ENCODE assay signal across 24 mouse cellular contexts in genomic region chr11:76630023-76630422, GRCm38 (mm10). TPM values are rescaled to one million over a fixed set of nuclear protein-coding genes. Genes with fewer than 3 reads are reported as not detected.
A peak's percentile ranks its signal among the peaks of the same experiment; 100 is the strongest.
DNase-seq lines count a peak whose midpoint lies in the region; ATAC-seq and TF ChIP-seq lines count a peak whose summit lies in the region.
"Had no signal": no experiment of that assay in that cellular context is flagged by ENCODE, and none has a peak within 500 bp of the region (broad histone marks: within the 10 kb centered on the region; RNA-seq: fewer than 3 reads in every experiment).

No protein-coding gene starts in this region.

- 14% methylated on average over 2 of the region's 2 CpGs for WGBS in kidney, embryonic 14.5 days
- 24% methylated on average over 2 of the region's 2 CpGs for WGBS in lung, embryonic 14.5 days

- no peaks in the 10 kb centered on the region for H3K36me3 ChIP-seq in kidney, embryonic 14.5 days (ENCODE audit: control insufficient read depth, insufficient read depth, low read length)
- no peaks in the 10 kb centered on the region for H3K36me3 ChIP-seq in lung, embryonic 14.5 days (ENCODE audit: insufficient read depth)
- H3K36me3 ChIP-seq: heart, embryonic 13.5 days had no signal

- DNase-seq in kidney, adult 8-10 months, result no peak
- DNase-seq in lung, embryonic 14.5 days, result no peak
- no peak for DNase-seq in lung, adult 18-20 months
- DNase-seq in 416B (ENCODE audit: low read depth), result peak; percentile 18
- no peak for DNase-seq in frontal cortex, postnatal 14 days (ENCODE audit: low spot score in 2 of 2)
- DNase-seq: adrenal gland, postnatal 14 days; cerebellum, adult 11-12 months; cerebellum, adult 9-10 months; cerebellum, postnatal 25 days; forebrain, postnatal 0 days; gastrocnemius, adult 2 months; gastrocnemius, postnatal 25 days; heart, postnatal 36 days had no signal

- H3K27ac ChIP-seq in kidney, embryonic 14.5 days (ENCODE audit: low read depth, low read length), result 0 out of 2 replicates have a peak overlapping the region, but pooled peaks have one; percentile 3
- H3K27ac ChIP-seq in lung, embryonic 14.5 days (ENCODE audit: low read depth), result peak overlapping the region; percentile 42; the same call in 1 of the 2 replicates
- H3K27ac ChIP-seq: forebrain, embryonic 13.5 days; gastrocnemius, adult 2 months; heart, embryonic 13.5 days had no signal

- no peak overlapping the region for H3K9ac ChIP-seq in kidney, embryonic 14.5 days (ENCODE audit: low read depth, low read length)
- no peak overlapping the region for H3K9ac ChIP-seq in lung, embryonic 14.5 days
- H3K9ac ChIP-seq: forebrain, embryonic 13.5 days; forebrain, postnatal 0 days; heart, embryonic 13.5 days had no signal

- H3K9me3 ChIP-seq in kidney, embryonic 14.5 days (ENCODE audit: control insufficient read depth, low read length), result no peaks in the 10 kb centered on the region
- H3K9me3 ChIP-seq in lung, embryonic 14.5 days (ENCODE audit: low read depth, low read length), result peaks cover 3% of the 10 kb centered on the region; the same call in 1 of the 2 replicates
- H3K9me3 ChIP-seq: forebrain, embryonic 13.5 days; heart, embryonic 13.5 days had no signal

- no peak for TF ChIP-seq CTCF in lung, embryonic 14.5 days (IDR thresholded peaks at IDR 0.05; ENCODE audit: low read depth)

- H3K4me1 ChIP-seq in kidney, embryonic 14.5 days (ENCODE audit: control insufficient read depth, insufficient read depth, low read length), result no peaks in the 10 kb centered on the region
- H3K4me1 ChIP-seq in lung, embryonic 14.5 days (ENCODE audit: insufficient read depth), result no peaks in the 10 kb centered on the region
- H3K4me1 ChIP-seq: forebrain, embryonic 13.5 days had no signal

- peak; percentile 82 for ATAC-seq in kidney, embryonic 14.5 days (ENCODE audit: low FRiP score, low TSS enrichment)
- peak; percentile 52 for ATAC-seq in lung, embryonic 14.5 days (ENCODE audit: insufficient read depth)
- ATAC-seq in monocyte, adult 5-6 weeks (replicated peaks; ENCODE audit: insufficient number of reproducible peaks, low FRiP score, low TSS enrichment, poor library complexity, severe bottlenecking), result 0 out of 2 replicates have a peak, but pooled peaks have one; percentile 5
- ATAC-seq: activated CD4-positive, CD25-positive, alpha-beta regulatory T cell, adult 4 months; forebrain, embryonic 13.5 days; forebrain, postnatal 0 days; Patski had no signal

- no peak overlapping the region for H3K4me2 ChIP-seq in kidney, embryonic 14.5 days (replicated peaks; ENCODE audit: low read depth, low read length)
- no peak overlapping the region for H3K4me2 ChIP-seq in lung, embryonic 14.5 days
- H3K4me2 ChIP-seq: forebrain, embryonic 13.5 days; heart, embryonic 13.5 days had no signal

- H3K4me3 ChIP-seq in kidney, embryonic 14.5 days (ENCODE audit: low read length), result no peak overlapping the region
- no peak overlapping the region for H3K4me3 ChIP-seq in lung, embryonic 14.5 days (ENCODE audit: low read depth, low read length)
- H3K4me3 ChIP-seq: forebrain, embryonic 13.5 days; gastrocnemius, adult 2 months; heart, embryonic 13.5 days had no signal

- no peaks in the 10 kb centered on the region for H3K27me3 ChIP-seq in kidney, embryonic 14.5 days (ENCODE audit: control insufficient read depth, insufficient read depth, low read length)
- H3K27me3 ChIP-seq in lung, embryonic 14.5 days (ENCODE audit: insufficient read depth, low read length), result no peaks in the 10 kb centered on the region
- H3K27me3 ChIP-seq: heart, embryonic 13.5 days; Patski had no signal

RNA-seq across cellular contexts. Expression of gene Abr, which starts 7.9 kb away (rescaled TPM):
- polyA plus RNA-seq in kidney, embryonic 14.5 days (2014; fragmentation: Nextera tagmentation; extraction: Ambion mirVana), result 31.8 and 57.7 TPM in 2 replicates
- 32.9 and 39.2 TPM in 2 replicates for polyA plus RNA-seq in lung, embryonic 14.5 days (2014; fragmentation: Nextera tagmentation; extraction: Ambion mirVana)
- total RNA-seq in monocyte, adult 5-6 weeks (2017), result 129 to 139 TPM (median 130 TPM) in 3 replicates

RNA-seq across cellular contexts. Expression of gene Bhlha9, which starts 42.2 kb away (rescaled TPM):
- 0.49 TPM in 1 of 2 replicates, not detected in the other for polyA plus RNA-seq in kidney, embryonic 14.5 days (2014; fragmentation: Nextera tagmentation; extraction: Ambion mirVana)
- polyA plus RNA-seq in lung, embryonic 14.5 days (2014; fragmentation: Nextera tagmentation; extraction: Ambion mirVana), result not detected in 2 replicates
- not detected in 3 replicates for total RNA-seq in monocyte, adult 5-6 weeks (2017)
- total RNA-seq: adrenal gland, adult 18-20 months; adrenal gland, postnatal 14 days; CH12.LX; gastrocnemius, adult 2 months; gastrocnemius, postnatal 25 days; granulocyte monocyte progenitor cell, adult 5-6 weeks; heart, postnatal 36 days had no signal
- polyA plus RNA-seq: activated CD4-positive, CD25-positive, alpha-beta regulatory T cell, adult 4 months; heart, postnatal 0 days had no signal

RNA-seq across cellular contexts. Expression of gene Trarg1, which starts 49.6 kb away (rescaled TPM):
- 0.81 and 0.89 TPM in 2 replicates for polyA plus RNA-seq in kidney, embryonic 14.5 days (2014; fragmentation: Nextera tagmentation; extraction: Ambion mirVana)
- polyA plus RNA-seq in lung, embryonic 14.5 days (2014; fragmentation: Nextera tagmentation; extraction: Ambion mirVana), result 0.07 and 0.16 TPM in 2 replicates
- total RNA-seq in monocyte, adult 5-6 weeks (2017), result not detected in 3 replicates
- total RNA-seq: CH12.LX; granulocyte monocyte progenitor cell, adult 5-6 weeks had no signal
- polyA plus RNA-seq: forebrain, embryonic 13.5 days; hindbrain, embryonic 11.5 days had no signal

Comparison
In these comparisons a context has a peak if more than half of its experiments do, and no peak if none do; other contexts are left out.
1. ATAC-seq: peak in every context shown above with its lines; median percentile 82 in kidney, embryonic 14.5 days; 52 in lung, embryonic 14.5 days; 5 in monocyte, adult 5-6 weeks.